Mouse (Mus musculus) layer of hippocampus, adult 2 months (tissue): ENCODE measurements at regions not wholly inside any gene's neighbourhood (a gene's known extent, or its start where the extent isn't known, plus 50 kb on each side); places are given as distances from the start of the nearest gene placed in this dataset.
A peak's percentile ranks its signal among the peaks of the same experiment; 100 is the strongest.

Source experiments
- DNase-seq, 2 experiments: peaks; one replicate each; pipeline ENCODE4 v3.0.0; 2022; ENCODE audit warnings: low spot score in 2 of 2
- H3K27ac ChIP-seq: fragments of 200-600 bp; 2 replicates; pipeline ENCODE4 v1.8.1; 2022
- H3K4me3 ChIP-seq: fragments of 200-600 bp; 2 replicates; pipeline ENCODE4 v1.8.1; 2022; ENCODE audit warnings: mild to moderate bottlenecking
- CTCF ChIP-seq: fragments of 200-600 bp; conservative IDR thresholded peaks from 2 replicates; pipeline ENCODE4 v1.8.1; 2022; ENCODE audit warnings: antibody characterized with exemption, mild to moderate bottlenecking, moderate library complexity

DNA sequence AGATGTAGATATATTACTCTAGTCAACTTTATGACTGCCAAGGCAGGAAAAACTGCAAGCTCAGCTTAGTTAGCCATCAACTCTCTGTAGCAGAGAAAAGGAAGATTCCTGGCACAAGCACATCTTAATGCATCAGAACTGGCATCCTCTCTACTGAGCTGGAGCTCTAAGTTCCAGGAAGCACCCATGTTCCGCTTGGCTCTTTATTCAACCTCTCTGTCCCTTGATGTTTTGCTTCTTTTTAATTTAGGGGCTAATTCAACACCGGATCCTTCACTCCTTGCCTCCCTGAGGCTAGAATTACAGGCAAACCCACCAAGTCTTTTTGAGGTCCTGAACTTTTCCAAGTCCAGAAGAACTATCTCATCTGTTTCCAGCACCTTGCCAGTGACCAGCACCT, 220.4 kb downstream of the Ptprc start:
- no peak overlapping the region for H3K4me3 ChIP-seq
- DNase-seq, result no peak
- TF ChIP-seq CTCF, result no peak
- H3K27ac ChIP-seq, result no peak overlapping the region

DNA sequence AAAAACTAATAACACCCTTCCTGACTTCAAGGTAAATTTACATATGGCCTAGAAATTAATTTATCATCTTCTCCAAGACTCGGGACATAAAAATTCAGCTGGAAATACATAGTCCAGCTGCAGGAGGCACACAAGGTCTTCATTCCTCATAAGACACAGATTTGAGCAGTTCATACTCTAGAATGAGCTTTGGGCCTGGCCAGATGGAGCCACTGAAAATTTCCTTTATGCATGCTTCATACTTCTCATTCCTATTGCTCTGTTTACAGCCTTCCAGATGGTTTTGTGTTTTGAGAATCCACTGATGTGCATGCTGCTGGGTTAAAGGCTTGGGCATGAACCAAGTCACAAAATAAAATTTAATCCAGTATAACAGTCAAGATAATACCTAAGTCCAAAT, 222.1 kb downstream of the Ptprc start:
- TF ChIP-seq CTCF, result no peak
- no peak overlapping the region for H3K4me3 ChIP-seq
- H3K27ac ChIP-seq, result no peak overlapping the region
- DNase-seq, result no peak

DNA sequence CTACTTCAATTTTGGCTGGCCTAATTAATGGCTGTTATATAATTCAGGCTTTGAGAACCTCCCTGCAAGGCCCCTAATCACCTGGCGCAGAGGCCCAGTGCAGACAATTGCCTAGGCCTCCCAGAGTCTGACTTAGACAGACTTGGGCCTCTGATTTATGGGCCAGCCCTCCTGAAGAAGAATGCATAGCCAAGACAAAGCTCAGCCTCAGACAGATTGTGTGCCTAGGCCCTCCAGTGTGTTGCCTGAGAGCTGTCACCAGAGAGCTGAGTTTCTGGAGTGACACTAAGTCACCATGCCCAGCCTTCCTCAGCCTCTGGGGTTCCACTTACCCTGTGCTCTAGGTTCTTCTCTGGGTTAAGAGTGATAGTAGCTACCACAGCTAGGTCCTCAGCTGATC, 222.7 kb downstream of the Ptprc start:
- Histone ChIP-seq H3K4me3 (no peak overlapping the region), H3K27ac (peak overlapping the region; percentile 37; the same call in 1 of the 2 replicates)
- no peak for DNase-seq
- no peak for TF ChIP-seq CTCF

DNA sequence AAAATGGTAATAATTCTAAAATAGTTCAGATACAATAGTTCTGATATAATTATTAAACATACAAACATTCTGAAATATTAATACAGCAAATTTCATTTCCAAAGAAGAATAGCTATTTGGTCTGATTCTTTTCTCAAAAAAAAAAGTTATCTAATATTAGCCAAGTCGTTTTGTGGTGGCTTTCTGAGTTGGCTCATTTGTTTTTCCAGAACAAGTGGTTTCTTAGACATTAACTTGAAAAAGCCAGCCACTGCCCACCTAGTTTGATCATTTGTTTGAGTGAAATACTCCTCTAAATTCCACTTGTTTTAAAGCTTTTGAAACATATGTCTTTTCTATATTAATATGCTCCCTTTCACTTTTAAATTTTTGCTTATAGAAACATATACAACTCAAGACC, 227.6 kb downstream of the Ptprc start:
- no peak for TF ChIP-seq CTCF
- Histone ChIP-seq H3K27ac (no peak overlapping the region), H3K4me3 (no peak overlapping the region)
- no peak for DNase-seq

DNA sequence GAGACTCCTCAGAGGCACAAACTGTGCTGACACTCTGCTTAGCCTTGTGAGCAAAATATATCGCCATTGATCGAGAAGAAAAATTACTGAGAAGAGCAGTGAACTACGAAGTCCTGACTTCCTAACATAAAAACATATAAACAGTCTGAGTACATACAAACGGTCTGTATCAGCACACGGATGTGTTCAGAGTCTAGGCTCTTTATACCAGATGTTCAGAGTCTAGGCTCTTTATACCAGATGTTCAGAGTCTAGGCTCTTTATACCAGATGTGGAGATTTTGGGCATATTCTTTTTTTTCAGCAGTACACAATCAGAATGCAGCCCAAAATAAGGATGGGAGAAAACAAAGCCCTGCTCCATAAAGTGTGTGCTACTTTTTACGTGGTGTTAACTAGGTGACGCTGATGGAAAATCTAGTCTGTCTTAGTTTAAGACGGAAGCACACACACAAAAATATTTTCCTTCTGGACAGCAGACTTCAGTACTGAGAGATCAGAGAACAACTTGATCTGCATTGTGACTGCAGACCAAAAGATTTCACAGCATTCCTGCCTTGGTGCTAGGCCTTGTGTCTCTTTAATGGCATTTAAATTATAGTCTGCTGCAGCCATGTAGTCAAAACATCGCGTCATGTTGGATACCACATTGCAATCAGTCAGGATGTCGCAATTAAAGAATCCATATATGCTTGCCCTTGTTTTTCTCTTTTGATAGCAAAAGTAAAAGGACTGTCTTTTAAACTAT, 233.6 kb downstream of the Ptprc start:
- Histone ChIP-seq H3K4me3 (no peak overlapping the region), H3K27ac (peak overlapping the region; percentile 49; the same call in 1 of the 2 replicates)
- TF ChIP-seq CTCF, result no peak
- DNase-seq, result no peak

DNA sequence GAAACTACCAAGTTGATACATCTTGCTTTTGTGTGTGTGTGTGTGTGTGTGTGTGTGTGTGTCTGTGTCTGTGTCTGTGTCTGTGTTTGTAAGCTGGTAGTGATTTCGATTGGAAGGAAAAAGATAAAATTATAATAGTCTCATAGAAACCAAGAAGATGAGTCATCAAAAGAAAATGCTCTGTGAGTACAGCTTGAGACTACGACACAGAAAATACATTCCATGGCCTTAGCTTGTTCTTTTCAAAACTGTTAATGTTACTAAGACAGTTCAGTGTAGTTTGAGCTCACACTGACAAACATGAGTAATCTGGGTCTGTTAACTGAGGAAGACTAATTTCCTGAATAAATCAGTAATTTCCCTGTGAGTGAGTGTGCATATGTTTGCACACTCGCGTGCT, 239.8 kb downstream of the Ptprc start:
- TF ChIP-seq CTCF, result no peak
- no peak for DNase-seq
- Histone ChIP-seq H3K4me3 (no peak overlapping the region), H3K27ac (no peak overlapping the region)

DNA sequence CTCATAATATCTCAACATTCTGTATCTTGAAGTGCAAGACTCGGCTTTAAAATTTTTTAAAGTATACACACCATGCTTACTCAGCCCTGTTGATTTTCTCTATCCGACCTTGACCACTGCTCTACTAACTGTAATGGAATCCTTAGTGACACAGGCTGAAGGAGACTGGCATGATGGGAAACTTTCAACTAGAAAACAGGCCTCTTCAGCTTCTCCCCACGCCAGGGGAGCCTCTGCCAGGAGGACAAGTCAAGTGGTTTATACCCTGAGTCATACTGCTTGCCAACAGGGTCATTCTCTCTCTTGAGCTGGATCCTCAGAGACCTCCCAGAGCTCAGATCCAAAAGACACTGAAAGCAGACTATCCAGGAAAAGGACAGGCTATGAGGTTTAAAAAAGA, 245.7 kb downstream of the Ptprc start:
- TF ChIP-seq CTCF, result no peak
- DNase-seq, result no peak
- no peak overlapping the region for H3K4me3 ChIP-seq
- peak overlapping the region; percentile 53 for H3K27ac ChIP-seq

DNA sequence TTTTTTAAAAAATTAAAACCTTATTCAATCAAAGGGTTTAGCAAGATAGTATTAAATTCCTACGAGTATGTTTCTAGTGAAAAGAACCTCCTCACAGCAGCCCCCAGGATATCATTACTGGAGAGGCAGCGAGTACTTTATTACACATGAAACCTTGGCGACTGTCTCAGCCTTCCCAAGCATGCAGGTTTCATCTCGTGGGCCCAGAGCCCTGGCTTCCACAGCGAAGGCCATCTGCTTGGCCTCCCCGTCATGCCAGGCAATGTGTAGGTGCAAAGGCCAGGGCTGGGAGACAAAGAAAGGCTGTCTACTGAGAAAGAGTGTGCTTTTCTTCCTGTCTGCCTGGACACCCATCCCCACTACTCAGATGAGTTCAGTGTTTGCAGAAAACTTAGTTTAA, 247.0 kb downstream of the Ptprc start:
- no peak for TF ChIP-seq CTCF
- peak overlapping the region; percentile 31 for H3K4me3 ChIP-seq
- no peak for DNase-seq
- H3K27ac ChIP-seq, result peak overlapping the region; percentile 80

DNA sequence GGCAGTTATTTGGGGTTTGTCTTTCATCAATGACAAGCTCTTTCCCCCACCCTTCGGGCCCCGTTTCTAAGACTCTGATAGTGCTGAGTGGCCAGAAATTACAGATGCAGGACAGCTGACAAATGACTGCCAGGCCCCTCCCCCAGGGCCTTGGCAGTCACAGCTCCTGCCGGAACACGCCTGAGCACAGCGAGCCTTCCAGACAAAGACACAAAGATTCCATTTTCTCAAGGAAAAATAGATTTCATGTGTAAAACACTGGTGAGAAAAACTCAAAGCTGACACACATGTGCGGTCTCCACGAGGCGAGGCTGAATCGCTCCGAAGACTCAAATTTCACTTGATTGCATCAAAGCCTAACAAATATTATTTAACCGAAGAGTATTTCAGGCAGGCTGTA, 247.6 kb downstream of the Ptprc start:
- DNase-seq, result peak; percentile 45 to 52
- H3K27ac ChIP-seq, result peak overlapping the region; percentile 80
- TF ChIP-seq CTCF, result no peak
- peak overlapping the region; percentile 31 for H3K4me3 ChIP-seq

DNA sequence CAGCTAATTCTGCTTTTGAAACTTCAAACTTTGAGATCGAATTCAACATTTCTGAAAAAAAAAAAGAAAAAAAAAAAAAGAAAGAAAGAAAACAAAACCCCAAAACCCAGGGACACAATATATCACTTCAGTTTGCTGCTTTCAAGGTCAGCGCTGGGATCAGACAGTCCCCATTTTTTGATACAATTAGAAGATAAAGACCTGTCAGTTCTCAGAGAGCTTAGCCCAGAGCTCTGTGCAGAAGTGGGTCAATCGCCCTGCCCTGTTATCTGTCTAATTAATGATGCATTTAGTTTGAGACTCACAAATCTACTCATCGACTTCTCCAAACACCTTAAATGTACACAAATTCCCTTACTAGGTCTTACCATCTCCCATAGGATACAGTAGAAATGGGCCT, 249.2 kb downstream of the Ptprc start:
- TF ChIP-seq CTCF, result no peak
- no peak for DNase-seq
- H3K27ac ChIP-seq, result no peak overlapping the region
- no peak overlapping the region for H3K4me3 ChIP-seq

DNA sequence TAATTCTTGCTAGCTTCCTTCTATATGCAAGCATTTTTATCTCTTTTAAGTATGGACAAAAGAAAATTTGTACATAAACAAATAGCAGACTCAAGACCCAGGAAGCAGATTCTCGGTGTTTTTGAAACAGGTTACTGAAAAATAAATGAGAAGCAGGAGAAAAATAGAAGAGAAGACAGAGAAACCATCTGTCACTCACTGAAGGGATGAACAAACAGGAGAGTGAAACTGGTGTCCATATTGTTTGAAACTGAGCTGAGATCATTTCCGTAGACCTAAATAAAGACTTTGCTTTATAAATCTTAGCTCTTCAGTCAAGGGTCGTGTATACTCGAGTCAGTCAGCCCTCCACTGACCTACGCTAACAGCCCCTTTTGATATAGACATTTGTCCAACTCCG, 251.4 kb downstream of the Ptprc start:
- H3K4me3 ChIP-seq, result no peak overlapping the region
- peak overlapping the region; percentile 16 for H3K27ac ChIP-seq
- no peak for TF ChIP-seq CTCF
- DNase-seq, result no peak

DNA sequence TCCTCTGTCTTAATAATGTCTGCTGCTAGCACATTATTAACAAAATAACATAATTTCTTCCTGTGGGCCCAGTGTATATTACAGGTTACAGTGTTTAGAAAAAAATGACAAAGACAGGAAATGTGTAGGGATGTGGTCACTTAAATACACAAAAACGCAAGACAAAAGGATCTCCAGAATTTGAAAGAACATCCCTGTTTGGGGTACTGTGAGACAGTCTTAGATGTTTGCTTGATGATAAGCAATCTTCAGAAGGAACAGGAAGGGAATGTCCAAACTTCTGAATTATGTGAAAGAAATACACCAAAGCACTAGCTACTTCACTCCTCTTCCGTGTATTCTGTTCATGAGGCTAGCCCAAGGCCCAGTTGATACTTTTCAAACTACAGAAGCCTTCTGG, 251.8 kb downstream of the Ptprc start:
- no peak overlapping the region for H3K4me3 ChIP-seq
- DNase-seq, result no peak
- no peak for TF ChIP-seq CTCF
- peak overlapping the region; percentile 16 for H3K27ac ChIP-seq

DNA sequence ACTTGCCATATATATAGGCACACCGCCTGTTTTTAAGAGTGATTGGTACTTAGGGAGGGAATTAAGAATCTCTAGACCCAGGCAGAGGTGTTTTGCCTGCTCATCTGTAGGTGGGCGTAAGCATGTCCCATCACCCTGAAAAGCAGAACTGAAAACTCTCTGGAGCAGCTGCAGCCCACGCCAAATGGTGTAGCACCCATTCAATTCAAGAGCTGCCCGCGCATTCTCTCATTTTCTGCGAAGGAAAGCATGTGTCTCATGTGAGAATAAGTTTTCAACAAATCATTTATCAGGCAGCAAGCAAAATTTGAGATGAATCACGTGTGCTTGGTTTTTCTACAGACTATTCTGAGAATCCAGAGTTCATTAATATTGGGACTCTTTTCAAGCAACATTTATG, 252.7 kb downstream of the Ptprc start:
- no peak for DNase-seq
- peak overlapping the region; percentile 12 for H3K27ac ChIP-seq
- TF ChIP-seq CTCF, result no peak
- no peak overlapping the region for H3K4me3 ChIP-seq

DNA sequence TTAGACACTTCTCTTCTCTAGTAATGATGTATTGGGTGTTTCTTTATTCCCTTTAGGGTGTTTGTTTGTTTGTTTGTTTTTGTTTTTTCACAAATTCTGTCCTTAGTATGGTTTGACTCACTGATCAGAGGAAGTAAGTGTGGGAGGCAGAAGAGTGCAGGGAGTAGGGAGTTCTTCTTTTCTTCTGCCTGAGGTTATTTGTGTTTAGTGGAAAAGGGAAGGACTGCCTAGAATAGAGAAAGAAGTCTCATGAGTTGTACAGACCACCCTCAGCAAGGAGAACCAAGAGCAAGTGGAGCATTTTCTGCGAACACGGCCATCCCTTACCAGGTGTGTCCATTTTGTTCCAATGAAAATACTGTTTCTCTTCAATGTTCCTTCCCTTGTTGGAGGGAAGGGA, 253.9 kb downstream of the Ptprc start:
- peak overlapping the region; percentile 12 for H3K27ac ChIP-seq
- DNase-seq, result no peak
- no peak for TF ChIP-seq CTCF
- H3K4me3 ChIP-seq, result no peak overlapping the region
